Mouse (Mus musculus) bone marrow, adult 2 months (tissue): ENCODE results near the gene Rps6ka6.

ENCODE experiments used
- CTCF ChIP-seq: fragments of 200-500 bp; IDR thresholded peaks from 2 replicates; pipeline ENCODE4 v1.5.1; 2011; ENCODE audit warnings: low read length, control low read depth; ENCODE audit not compliant: control insufficient read depth, insufficient read depth
- POLR2A ChIP-seq: fragments of 200-500 bp; IDR thresholded peaks from 2 replicates; pipeline ENCODE4 v1.6.1; 2011; ENCODE audit warnings: low read depth, mild to moderate bottlenecking, control low read depth, low read length, borderline replicate concordance; ENCODE audit not compliant: control insufficient read depth

DNA sequence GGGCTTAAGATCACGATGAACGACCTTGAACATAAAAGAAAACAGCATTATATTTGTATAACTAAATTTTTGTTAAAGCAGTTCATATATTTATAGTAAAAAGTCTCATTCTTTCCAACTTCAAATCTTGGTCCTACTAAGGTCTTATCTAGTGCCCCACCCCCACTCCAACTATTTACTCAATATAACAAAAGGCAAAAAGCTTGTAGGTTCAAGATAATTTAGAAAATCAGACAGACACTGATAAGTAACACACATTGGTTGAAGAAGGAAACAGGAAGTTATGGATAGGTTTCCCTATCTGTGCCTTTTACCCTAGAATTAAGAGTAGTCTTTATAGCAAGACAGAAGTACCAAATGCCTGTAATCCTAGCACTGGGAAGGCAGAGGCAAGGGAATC, 132.9 kb downstream of the Rps6ka6 start:
- TF ChIP-seq CTCF, result no peak
- no peak for TF ChIP-seq POLR2A
